Mouse (Mus musculus) liver, postnatal 0 days (tissue): ENCODE measurements at regions not wholly inside any gene's neighbourhood (a gene's known extent, or its start where the extent isn't known, plus 50 kb on each side); places are given as distances from the start of the nearest gene placed in this dataset.

Experiments used
- CTCF ChIP-seq: sonication (generic); IDR thresholded peaks from 2 replicates; pipeline ENCODE4 v1.5.1; 2016; ENCODE audit warnings: antibody characterized with exemption, low read depth
- EP300 ChIP-seq: IDR thresholded peaks from 2 replicates; pipeline ENCODE4 v1.6.1; 2016; ENCODE audit warnings: antibody characterized with exemption, low read depth, mild to moderate bottlenecking

DNA sequence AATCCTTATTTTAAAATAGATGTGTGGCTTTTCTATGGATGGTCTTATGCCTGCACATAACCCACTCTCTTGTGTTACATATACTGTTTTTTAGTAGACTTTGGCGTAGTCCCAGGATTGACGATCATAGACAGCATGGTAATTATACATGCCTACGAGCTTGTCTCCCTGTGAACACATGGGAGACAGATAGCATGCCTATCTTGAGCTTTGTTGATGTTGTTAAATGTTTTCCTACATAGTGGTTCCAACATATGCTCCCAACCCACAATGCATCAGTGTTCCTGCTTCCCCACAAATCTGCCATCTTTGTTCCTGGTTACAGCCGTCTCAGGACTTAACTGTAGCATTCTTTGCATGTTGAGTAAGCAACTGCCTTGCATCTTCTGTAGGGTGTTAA is 153.6 kb upstream of the Ankrd55 start:
- TF ChIP-seq EP300: no peak
- no peak for TF ChIP-seq CTCF
